Mouse (Mus musculus): Measurements from ENCODE around the gene Prkag2.

Prkag2 gene

DNA sequence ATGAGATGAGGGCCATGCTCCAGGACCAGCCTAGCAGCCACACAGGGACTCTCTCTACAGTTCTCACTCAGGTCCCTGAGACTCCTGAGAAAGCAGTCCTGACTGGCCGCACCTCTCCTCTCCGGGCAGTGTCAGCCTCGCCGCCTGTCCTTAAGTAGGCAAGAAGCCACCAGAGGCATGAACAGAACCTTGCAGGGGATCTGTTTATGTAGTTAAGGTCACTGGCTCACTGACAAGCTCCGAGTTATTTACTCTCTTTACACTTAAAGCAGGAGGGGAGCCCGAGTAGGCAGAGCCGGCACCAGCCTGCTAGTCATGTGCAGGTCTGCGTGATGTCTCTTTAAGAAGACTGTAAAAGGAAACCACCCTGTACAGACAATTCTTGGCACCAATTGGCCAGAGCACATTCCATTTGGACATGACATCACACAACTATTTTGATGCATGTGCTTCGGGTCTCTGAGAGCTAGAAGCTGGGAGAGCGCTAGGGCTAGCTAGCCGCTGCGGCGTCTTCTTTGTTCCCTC, 104.8 kb downstream of the Prkag2 start:
- no peak for DNase-seq (ENCODE audit: low spot score)

DNA sequence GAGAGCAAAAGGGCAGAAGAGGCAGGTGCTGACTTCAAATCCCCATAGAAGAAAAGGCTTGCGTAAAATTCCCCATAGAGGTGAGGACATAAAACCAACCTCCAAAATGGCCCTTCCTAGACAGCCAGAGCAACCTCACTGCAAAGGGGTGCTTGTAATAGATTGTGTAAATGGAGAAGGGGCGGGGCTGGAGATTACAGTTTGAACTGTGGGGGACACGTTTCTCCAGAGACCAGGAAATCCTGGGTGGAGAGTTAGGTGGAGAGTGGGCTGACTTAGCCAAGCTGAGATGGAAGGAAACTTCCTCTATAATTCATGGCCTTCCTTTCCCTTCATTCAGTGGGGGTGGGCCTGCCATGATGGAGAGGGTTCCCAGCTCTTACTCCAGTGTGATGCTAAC, 107.3 kb downstream of the Prkag2 start:
- DNase-seq (ENCODE audit: low spot score) = no peak

GRCm38 (mm10) chr5:24991575-24991974, 108.9 kb downstream of the Prkag2 start:
- DNase-seq (ENCODE audit: low spot score) = no peak

DNA sequence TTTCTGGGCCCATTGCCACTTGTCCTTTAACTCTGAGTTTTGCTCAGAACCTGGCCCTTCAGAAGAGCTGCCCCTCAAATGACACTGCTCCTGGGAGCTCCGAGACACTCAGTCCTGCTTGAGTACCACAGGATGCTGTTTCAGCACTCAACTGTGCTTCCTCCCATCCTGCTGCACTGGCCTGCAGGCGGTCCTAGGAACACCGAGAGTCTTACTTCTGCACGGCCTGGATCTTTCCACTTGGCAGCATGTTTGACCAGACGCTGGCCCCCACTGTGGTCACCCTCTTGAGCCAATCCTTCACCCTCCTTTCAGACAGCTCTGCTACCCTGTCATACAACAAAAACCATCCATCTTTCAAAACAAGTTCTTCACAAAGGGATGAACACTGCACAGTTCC, 110.0 kb downstream of the Prkag2 start:
- no peak for DNase-seq (ENCODE audit: low spot score)

GRCm38 (mm10) chr5:24989683-24990082, 110.8 kb downstream of the Prkag2 start:
- no peak for DNase-seq (ENCODE audit: low spot score)

DNA sequence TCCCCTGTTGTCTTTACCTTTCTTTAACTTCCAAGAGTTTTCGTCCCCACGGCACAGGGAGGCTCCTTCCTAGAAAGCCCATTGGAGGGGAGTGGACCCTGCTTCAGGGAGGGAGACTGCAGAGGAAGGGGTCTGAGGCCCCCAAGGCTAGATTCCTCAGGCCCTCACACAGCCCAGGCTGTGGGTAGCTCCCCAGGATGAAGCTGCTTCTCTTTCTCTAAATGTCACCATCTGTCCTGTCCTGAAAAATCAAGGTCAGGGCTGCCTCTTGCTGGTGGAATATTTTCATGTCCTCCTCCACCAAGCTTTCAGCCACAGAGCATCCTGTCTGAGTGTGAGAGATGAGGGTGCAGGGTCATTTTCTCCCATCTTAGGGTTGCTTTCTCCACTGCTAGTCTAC, 113.5 kb downstream of the Prkag2 start:
- DNase-seq (ENCODE audit: low spot score) = no peak

- DNase-seq (ENCODE audit: low spot score) = no peak
Observed at GRCm38 (mm10) chr5:24986204-24986940, 114.1 kb downstream of the Prkag2 start.

GRCm38 (mm10) chr5:24985434-24986176, 114.8 kb downstream of the Prkag2 start:
- no peak for DNase-seq (ENCODE audit: low spot score)

- DNase-seq (ENCODE audit: low spot score) = no peak
Observed at GRCm38 (mm10) chr5:24984157-24984556, 116.3 kb downstream of the Prkag2 start.

- DNase-seq (ENCODE audit: low spot score) = peak; percentile 34
Observed at GRCm38 (mm10) chr5:24983539-24983938, 116.9 kb downstream of the Prkag2 start.

GRCm38 (mm10) chr5:24982258-24982657, 118.2 kb downstream of the Prkag2 start:
- DNase-seq (ENCODE audit: low spot score) = no peak

- DNase-seq (ENCODE audit: low spot score) = no peak
Observed at GRCm38 (mm10) chr5:24981765-24982164, 118.7 kb downstream of the Prkag2 start.

DNA sequence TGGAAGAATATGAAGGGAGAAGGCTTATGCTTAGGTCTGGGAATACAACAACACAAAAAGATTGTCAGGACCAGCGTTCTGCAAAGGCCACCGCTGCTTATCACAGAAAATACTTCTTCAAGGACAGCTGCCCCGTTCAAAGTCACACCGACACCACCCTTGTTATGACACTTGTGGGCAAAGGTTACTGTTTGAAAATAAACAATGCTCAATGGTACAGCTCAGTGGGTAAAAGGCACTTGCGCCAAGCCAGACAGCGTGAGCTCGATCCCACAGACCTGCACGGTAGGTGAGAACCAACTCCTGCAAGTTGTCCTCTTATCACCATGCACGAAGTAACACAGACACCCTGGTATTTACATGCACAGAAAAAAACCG, 120.5 kb downstream of the Prkag2 start:
- no peak for DNase-seq (ENCODE audit: low spot score)

GRCm38 (mm10) chr5:24979312-24979967, 121.0 kb downstream of the Prkag2 start:
- DNase-seq (ENCODE audit: low spot score) = no peak

- DNase-seq (ENCODE audit: low spot score) = no peak
Observed at GRCm38 (mm10) chr5:24976907-24977306, 123.5 kb downstream of the Prkag2 start.

- DNase-seq (ENCODE audit: low spot score) = no peak
Observed at GRCm38 (mm10) chr5:24976236-24976635, 124.2 kb downstream of the Prkag2 start.

DNA sequence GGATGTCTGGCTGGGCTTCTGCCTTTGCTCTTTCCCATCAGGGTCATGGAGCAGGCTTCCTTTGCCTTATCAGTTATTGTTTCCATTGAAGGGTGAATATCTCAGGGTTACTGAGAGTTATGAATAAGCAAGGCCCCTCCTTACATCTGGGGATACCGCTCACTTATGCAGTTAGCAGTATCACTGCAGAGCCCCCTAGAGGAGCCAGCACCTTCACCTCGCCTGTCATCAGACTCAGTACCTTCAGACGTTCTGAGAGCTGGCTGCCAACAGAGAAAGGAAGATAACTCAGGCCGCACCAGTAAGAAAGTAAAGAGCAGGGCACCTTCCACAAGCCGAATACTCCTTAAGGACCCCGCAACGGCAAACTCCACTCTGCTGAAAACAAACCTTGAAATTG, 125.3 kb downstream of the Prkag2 start:
- DNase-seq (ENCODE audit: low spot score) = no peak

DNA sequence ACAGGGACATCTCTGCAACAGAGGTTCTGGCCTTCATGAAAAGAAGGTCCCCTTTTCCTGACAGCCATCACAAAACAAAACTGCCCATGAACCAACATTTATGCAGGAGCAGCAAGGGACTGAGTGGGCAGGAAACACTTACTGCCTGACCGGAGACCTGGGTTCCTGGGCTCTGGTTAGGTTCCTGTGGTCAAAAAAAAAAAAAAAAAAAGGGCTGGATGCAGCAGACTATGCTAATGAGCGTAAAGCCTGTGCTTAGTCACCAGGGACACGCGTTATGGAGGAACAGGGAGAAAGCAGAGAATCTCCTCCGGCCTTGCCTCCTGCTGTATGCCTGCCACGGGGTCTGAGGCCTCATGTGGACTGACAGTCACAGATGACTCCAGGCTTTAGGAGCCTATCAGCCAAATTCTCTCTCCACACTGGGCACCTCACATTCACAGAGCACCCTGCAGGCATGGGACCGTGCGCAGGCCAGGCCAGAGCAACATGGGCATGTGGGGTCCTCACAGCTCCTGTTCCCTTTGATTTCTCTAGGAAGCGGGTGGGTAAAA, 126.7 kb downstream of the Prkag2 start:
- no peak for DNase-seq (ENCODE audit: low spot score)

- DNase-seq (ENCODE audit: low spot score) = peak; percentile 57
Observed at GRCm38 (mm10) chr5:24973228-24973627, 127.2 kb downstream of the Prkag2 start.

DNA sequence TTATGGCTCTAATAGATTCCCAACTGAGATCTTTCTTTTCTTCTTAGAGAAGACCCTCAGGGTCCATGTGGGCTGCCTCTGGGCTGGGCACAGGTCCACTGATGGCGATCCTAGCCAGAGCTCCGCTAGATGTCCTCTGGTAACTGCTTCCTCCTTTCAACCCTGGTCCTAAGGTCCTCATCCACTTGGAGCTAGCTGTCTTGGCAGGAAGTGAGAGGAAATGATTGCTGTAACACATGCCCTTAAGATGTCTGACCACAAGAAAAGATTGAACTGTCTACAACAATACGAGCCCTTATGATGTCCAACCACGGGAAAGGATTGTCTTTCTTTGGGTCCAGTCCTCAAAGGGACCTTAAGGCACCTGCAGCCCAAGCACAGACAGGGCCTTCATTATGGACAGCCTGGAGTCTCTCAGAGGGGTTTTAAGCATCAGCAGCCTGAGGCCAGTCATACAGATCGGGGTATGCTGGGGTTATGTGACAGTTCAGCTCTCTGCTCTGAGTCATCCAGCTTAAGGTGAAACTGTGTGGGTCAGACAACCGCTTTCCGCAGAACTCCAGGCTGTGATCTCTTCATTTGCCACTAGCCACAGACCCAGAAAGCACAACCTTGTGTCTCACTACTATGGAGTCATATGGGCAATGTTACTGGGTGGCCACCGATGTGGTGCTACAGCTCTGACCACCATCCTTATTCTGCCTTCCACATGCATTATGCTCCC, 129.7 kb downstream of the Prkag2 start:
- DNase-seq (ENCODE audit: low spot score) = no peak

- no peak for DNase-seq (ENCODE audit: low spot score)
Observed at GRCm38 (mm10) chr5:24969241-24969880, 131.1 kb downstream of the Prkag2 start.

Measured in T-cell, adult 2 months (primary cell).